In genomic region chr1:88274371-88275077, GRCm38 (mm10) we compare ENCODE assay signal across 16 mouse cellular contexts. TPM values are rescaled to one million over a fixed set of nuclear protein-coding genes. Genes with fewer than 3 reads are reported as not detected.
DNase-seq lines count a peak whose midpoint lies in the region; ATAC-seq and TF ChIP-seq lines count a peak whose summit lies in the region.
"Had no signal": no experiment of that assay in that cellular context is flagged by ENCODE, and none has a peak within 500 bp of the region (broad histone marks: within the 10 kb centered on the region; RNA-seq: fewer than 3 reads in every experiment).

No protein-coding gene starts in this region.

- H3K4me3 ChIP-seq in liver, adult 2 months (ENCODE audit: insufficient read depth, low read depth, low read length) = no peak overlapping the region
- H3K4me3 ChIP-seq in limb, embryonic 15.5 days = no peak overlapping the region
- H3K4me3 ChIP-seq: left cerebral cortex, adult 2 months; midbrain, embryonic 13.5 days; stomach, embryonic 15.5 days had no signal

- H3K9me3 ChIP-seq in limb, embryonic 15.5 days = no peaks in the 10 kb centered on the region
- H3K9me3 ChIP-seq: midbrain, embryonic 13.5 days; stomach, embryonic 15.5 days had no signal

- peaks cover 21% of the 10 kb centered on the region for H3K79me2 ChIP-seq in liver, adult 2 months (ENCODE audit: control insufficient read depth, insufficient read depth, low read length)

- peaks cover 33% of the 10 kb centered on the region for H3K4me1 ChIP-seq in liver, adult 2 months (ENCODE audit: control insufficient read depth, insufficient read depth, low read length)
- H3K4me1 ChIP-seq in limb, embryonic 15.5 days = peaks cover 25% of the 10 kb centered on the region

- ATAC-seq in limb, embryonic 15.5 days (ENCODE audit: insufficient number of reproducible peaks, low FRiP score, low TSS enrichment, low read depth) = no peak
- ATAC-seq: midbrain, embryonic 13.5 days; Patski had no signal

- no peaks in the 10 kb centered on the region for H3K27me3 ChIP-seq in liver, adult 2 months (ENCODE audit: control insufficient read depth, insufficient read depth, low read length)
- no peaks in the 10 kb centered on the region for H3K27me3 ChIP-seq in limb, embryonic 15.5 days
- H3K27me3 ChIP-seq: midbrain, embryonic 13.5 days; Patski; stomach, embryonic 15.5 days had no signal

- no peak for TF ChIP-seq CTCF in liver, adult 2 months (IDR thresholded peaks at IDR 0.05; ENCODE audit: low read depth, low read length)

- no peak overlapping the region; the same call in 1 of the 2 replicates for H3K27ac ChIP-seq in liver, adult 2 months (replicated peaks; ENCODE audit: insufficient read depth, low read depth, low read length)
- H3K27ac ChIP-seq in limb, embryonic 15.5 days = no peak overlapping the region
- H3K27ac ChIP-seq: left cerebral cortex, adult 2 months; midbrain, embryonic 13.5 days; stomach, embryonic 15.5 days had no signal

- H3K36me3 ChIP-seq in liver, adult 2 months (ENCODE audit: control insufficient read depth, insufficient read depth, low read length) = peaks cover 16% of the 10 kb centered on the region
- peaks cover 51% of the 10 kb centered on the region for H3K36me3 ChIP-seq in limb, embryonic 15.5 days

- 66% methylated on average over 11 of the region's 11 CpGs for WGBS in liver, adult 2 months
- 73% methylated on average over 11 of the region's 11 CpGs for WGBS in limb, embryonic 15.5 days

- TF ChIP-seq POLR2A in liver, adult 2 months (IDR thresholded peaks at IDR 0.05; ENCODE audit: extremely low read depth, insufficient read depth, low read length) = no peak

- H3K9ac ChIP-seq in liver, adult 2 months (ENCODE audit: low read depth, low read length) = 0 out of 2 replicates have a peak overlapping the region, but pooled peaks have one; percentile 4
- H3K9ac ChIP-seq in limb, embryonic 15.5 days = 0 out of 2 replicates have a peak overlapping the region, but pooled peaks have one; percentile 0
- H3K9ac ChIP-seq: midbrain, embryonic 13.5 days; stomach, embryonic 15.5 days had no signal

- peak; percentile 89 for DNase-seq in heart, adult 11 months
- no peak for DNase-seq in heart, postnatal 4 days
- DNase-seq in liver, adult 2 months (ENCODE audit: extremely low read depth, low read depth, low spot score) = peak; percentile 62
- DNase-seq in liver = no peak
- DNase-seq in testis, postnatal 10 days (ENCODE audit: low spot score) = peak; percentile 57
- no peak for DNase-seq in testis, postnatal 14 days (ENCODE audit: low spot score)
- DNase-seq in embryo, embryonic 10 days (ENCODE audit: low spot score) = no peak
- DNase-seq: adrenal gland, postnatal 25 days had no signal

- H3K4me2 ChIP-seq in limb, embryonic 15.5 days = no peak overlapping the region
- H3K4me2 ChIP-seq: midbrain, embryonic 13.5 days; stomach, embryonic 15.5 days had no signal

RNA-seq across cellular contexts. Expression of gene Hjurp, which starts 2.9 kb away (rescaled TPM):
- 100 to 1,000 TPM in 1 of 2 experiments, 10 to 100 TPM in 1; 97.1 to 100 TPM for total RNA-seq in heart, postnatal 4 days (2021)
- total RNA-seq in liver, adult 2 months (2014; rRNA removed) = 78.7 and 90.1 TPM in 2 replicates
- polyA plus RNA-seq in liver, adult 2 months (2012; rRNA removed) = 31.4 and 32.8 TPM in 2 replicates
- 161 and 168 TPM in 2 replicates for polyA plus RNA-seq in limb, embryonic 15.5 days (2015; fragmentation: Nextera tagmentation; extraction: Ambion mirVana)

RNA-seq across cellular contexts. Expression of gene Trpm8, which starts 2.9 kb away (rescaled TPM):
- total RNA-seq in heart, postnatal 4 days (2021) = not detected
- under 0.01 TPM in 2 replicates for total RNA-seq in liver, adult 2 months (2014; rRNA removed)
- polyA plus RNA-seq in liver, adult 2 months (2012; rRNA removed) = 0.01 and 0.02 TPM in 2 replicates
- polyA plus RNA-seq in limb, embryonic 15.5 days (2015; fragmentation: Nextera tagmentation; extraction: Ambion mirVana) = not detected in 2 replicates
- total RNA-seq: adrenal gland, postnatal 25 days; neutrophil, adult 5-6 weeks had no signal
- polyA plus RNA-seq: heart, postnatal 0 days; intestine, embryonic 14.5 days; stomach, embryonic 15.5 days had no signal

RNA-seq across cellular contexts. Expression of gene Mroh2a, which starts 47.7 kb away (rescaled TPM):
- total RNA-seq in heart, postnatal 4 days (2021) = under 1 TPM in 1 of 2 experiments, not detected in 1; 0.02 TPM
- total RNA-seq in liver, adult 2 months (2014; rRNA removed) = 0.27 and 1.0 TPM in 2 replicates
- polyA plus RNA-seq in liver, adult 2 months (2012; rRNA removed) = 0.77 and 0.82 TPM in 2 replicates
- 1.6 and 2.2 TPM in 2 replicates for polyA plus RNA-seq in limb, embryonic 15.5 days (2015; fragmentation: Nextera tagmentation; extraction: Ambion mirVana)

Comparison
In these comparisons a context has a peak if more than half of its experiments do, and no peak if none do; other contexts are left out.
1. DNase-seq: peak in heart, adult 11 months (single experiment), liver, adult 2 months (single experiment) and testis, postnatal 10 days (single experiment); none in heart, postnatal 4 days (single experiment), liver (single experiment), testis, postnatal 14 days (single experiment) and embryo, embryonic 10 days (single experiment).